Mouse (Mus musculus) stomach, embryonic 14.5 days (tissue): ENCODE results near the gene Spesp1. TPM values are rescaled to one million over a fixed set of nuclear protein-coding genes. Genes with fewer than 3 reads are reported as not detected.

Experiments used
- ATAC-seq: fragments of 200-750 bp; cut with Nextera tagmentation; 2 replicates; pipeline ENCODE4 v1.8.0; 2017; ENCODE audit warnings: low read depth, moderate TSS enrichment; ENCODE audit not compliant: insufficient number of reproducible peaks, insufficient read depth, low FRiP score
- H3K27ac ChIP-seq: fragments of 300-500 bp; sonication (generic); 2 replicates; pipeline ENCODE4 v1.5.1; 2014; ENCODE audit warnings: mild to moderate bottlenecking, low read length, moderate library complexity, mixed read lengths
- H3K27me3 ChIP-seq: fragments of 300-500 bp; sonication (generic); 2 replicates; pipeline ENCODE4 v1.6.1; 2014; ENCODE audit warnings: low read length, control low read depth, mixed read lengths; ENCODE audit not compliant: control insufficient read depth, insufficient read depth
- H3K36me3 ChIP-seq: fragments of 300-500 bp; sonication (generic); 2 replicates; pipeline ENCODE4 v1.6.1; 2014; ENCODE audit warnings: mild to moderate bottlenecking, control low read depth, low read length, moderate library complexity, mixed read lengths; ENCODE audit not compliant: control insufficient read depth, insufficient read depth
- H3K4me1 ChIP-seq: fragments of 300-500 bp; sonication (generic); 2 replicates; pipeline ENCODE4 v1.6.1; 2014; ENCODE audit warnings: low read length, control low read depth, mixed read lengths; ENCODE audit not compliant: control insufficient read depth, insufficient read depth
- H3K4me2 ChIP-seq: fragments of 300-500 bp; sonication (generic); replicated peaks from 2 replicates; pipeline ENCODE4 v1.6.1; 2014; ENCODE audit warnings: low read depth, low read length, control low read depth
- H3K4me3 ChIP-seq: fragments of 300-500 bp; sonication (generic); 2 replicates; pipeline ENCODE4 v1.5.1; 2014; ENCODE audit warnings: low read depth, low read length, control low read depth
- H3K9ac ChIP-seq: fragments of 300-500 bp; sonication (generic); replicated peaks from 2 replicates; pipeline ENCODE4 v1.6.1; 2014; ENCODE audit warnings: low read depth, mild to moderate bottlenecking, control low read depth, low read length, moderate library complexity, mixed read lengths
- H3K9me3 ChIP-seq: fragments of 300-500 bp; sonication (generic); 2 replicates; pipeline ENCODE4 v1.6.1; 2016; ENCODE audit warnings: low read depth, low read length, control low read depth; ENCODE audit not compliant: control insufficient read depth
- WGBS: fragments of 180-500 bp; shearing (Covaris S2); extraction: QIAGEN DNeasy Blood & Tissue Kit; methylation state at CpG from one replicate; pipeline ENCODE4 v1.1.7; 2014; 5-methylcytosine and 5-hydroxymethylcytosine counted together
- polyA plus RNA-seq: library from polyadenylated mRNA; unstranded; fragments of >200 nt; fragmentation: Nextera tagmentation; extraction: Ambion mirVana; gene quantifications from 2 replicates; pipeline ENCODE4 v1.2.1, GENCODE M21; 2014

The Spesp1 gene
- polyA plus RNA-seq, 1 experiment from 2014 or later: not detected

DNA sequence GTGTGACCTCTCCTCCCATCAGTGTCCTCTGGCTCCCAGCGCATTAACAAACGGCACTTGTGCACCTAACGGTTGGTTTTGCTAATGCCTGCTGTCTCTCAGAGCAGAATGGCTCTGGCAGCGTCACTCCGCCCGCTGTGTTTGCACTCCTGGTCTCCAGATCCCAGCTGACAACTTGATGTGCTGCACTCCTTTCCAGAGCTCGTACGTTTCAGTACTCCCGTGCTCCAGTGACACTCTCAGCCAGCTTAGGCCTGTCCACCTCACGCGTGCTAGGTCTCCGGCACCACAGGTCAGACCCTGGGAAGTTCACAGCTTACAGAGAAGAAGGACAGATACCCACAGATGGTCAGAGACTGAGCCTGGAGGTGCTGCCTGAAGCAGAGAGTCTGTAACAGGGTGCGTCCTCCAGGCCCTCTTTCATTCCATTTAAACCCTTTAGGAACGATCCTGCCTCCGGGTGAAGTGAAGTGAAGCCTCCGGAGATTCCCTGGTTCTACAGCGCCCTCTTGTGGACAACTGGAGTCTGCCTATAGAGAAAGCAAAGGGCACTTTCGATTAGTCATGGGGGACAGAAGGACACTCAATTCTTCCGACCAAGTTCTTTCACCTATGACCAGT, 37.9 kb downstream of the Spesp1 start:
- no peaks in the 10 kb centered on the region for H3K9me3 ChIP-seq
- H3K36me3 ChIP-seq: no peaks in the 10 kb centered on the region
- 22% methylated on average over 19 of the region's 19 CpGs for WGBS
- H3K4me1 ChIP-seq: peaks cover 15% of the 10 kb centered on the region
- H3K9ac ChIP-seq: no peak overlapping the region
- ATAC-seq: peak; percentile 65; the same call in 1 of the 2 replicates
- no peak overlapping the region for H3K27ac ChIP-seq
- H3K4me2 ChIP-seq: peak overlapping the region; percentile 37
- no peak overlapping the region for H3K4me3 ChIP-seq
- no peaks in the 10 kb centered on the region for H3K27me3 ChIP-seq

DNA sequence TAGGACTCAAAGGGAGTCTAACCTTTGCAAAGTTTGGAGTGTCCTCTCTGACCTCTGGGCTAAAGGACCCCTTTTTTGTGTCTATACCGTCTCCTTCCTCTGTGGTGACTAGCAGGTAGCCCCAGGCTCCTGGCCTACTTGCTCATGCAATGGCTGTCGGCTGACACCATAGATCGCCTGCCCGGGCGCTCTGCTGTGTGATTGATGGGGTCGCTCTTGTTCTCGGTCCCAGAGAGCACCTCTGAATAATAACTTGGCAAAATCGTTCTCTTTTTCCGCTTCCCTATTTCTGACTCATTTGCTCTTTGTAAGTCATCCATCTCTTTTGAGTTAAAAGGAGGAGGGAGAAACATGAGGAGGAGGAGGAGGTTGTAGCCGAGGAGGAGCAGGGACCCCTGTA, 42.0 kb downstream of the Spesp1 start:
- H3K36me3 ChIP-seq: no peaks in the 10 kb centered on the region
- no peak overlapping the region for H3K27ac ChIP-seq
- no peaks in the 10 kb centered on the region for H3K9me3 ChIP-seq
- no peak overlapping the region for H3K4me3 ChIP-seq
- peaks cover 11% of the 10 kb centered on the region for H3K4me1 ChIP-seq
- no peaks in the 10 kb centered on the region for H3K27me3 ChIP-seq
- 50% methylated on average over 10 of the region's 10 CpGs for WGBS
- ATAC-seq: no peak
- no peak overlapping the region for H3K4me2 ChIP-seq
- no peak overlapping the region for H3K9ac ChIP-seq

DNA sequence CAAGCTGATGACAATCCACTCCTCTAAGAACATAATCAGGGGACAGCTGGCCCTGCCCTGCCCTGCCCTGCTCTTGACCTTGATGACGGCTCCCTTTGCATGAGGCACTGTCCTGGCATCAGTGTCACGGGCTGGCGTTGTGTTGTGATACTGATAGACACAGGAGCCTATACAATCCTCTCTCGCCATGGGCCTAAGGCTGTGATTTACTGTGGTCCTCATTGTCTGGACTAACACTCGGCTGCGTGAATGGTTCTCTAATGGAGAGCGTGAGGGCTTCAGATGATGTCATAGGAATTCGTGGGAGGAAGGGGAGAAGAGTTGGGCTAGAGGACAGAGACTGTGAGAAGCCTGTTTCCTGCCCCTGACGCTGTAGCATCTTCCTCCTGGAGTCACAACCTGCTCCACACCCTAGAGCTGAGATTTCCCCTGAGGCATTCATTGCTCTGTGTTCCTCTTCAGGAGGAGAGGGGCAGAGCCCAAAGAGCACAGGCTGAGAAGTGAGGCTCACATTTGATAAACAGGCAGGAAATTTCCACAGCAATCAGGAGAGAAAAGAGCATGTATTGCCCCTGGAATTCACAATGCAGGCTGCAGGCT, 44.5 kb downstream of the Spesp1 start:
- no peak overlapping the region for H3K4me3 ChIP-seq
- no peak overlapping the region for H3K27ac ChIP-seq
- H3K4me1 ChIP-seq: peaks cover 3% of the 10 kb centered on the region; the same call in 1 of the 2 replicates
- WGBS: 58% methylated on average over 9 of the region's 9 CpGs
- no peaks in the 10 kb centered on the region for H3K9me3 ChIP-seq
- no peak for ATAC-seq
- H3K27me3 ChIP-seq: no peaks in the 10 kb centered on the region
- no peak overlapping the region for H3K4me2 ChIP-seq
- no peaks in the 10 kb centered on the region for H3K36me3 ChIP-seq
- no peak overlapping the region for H3K9ac ChIP-seq

DNA sequence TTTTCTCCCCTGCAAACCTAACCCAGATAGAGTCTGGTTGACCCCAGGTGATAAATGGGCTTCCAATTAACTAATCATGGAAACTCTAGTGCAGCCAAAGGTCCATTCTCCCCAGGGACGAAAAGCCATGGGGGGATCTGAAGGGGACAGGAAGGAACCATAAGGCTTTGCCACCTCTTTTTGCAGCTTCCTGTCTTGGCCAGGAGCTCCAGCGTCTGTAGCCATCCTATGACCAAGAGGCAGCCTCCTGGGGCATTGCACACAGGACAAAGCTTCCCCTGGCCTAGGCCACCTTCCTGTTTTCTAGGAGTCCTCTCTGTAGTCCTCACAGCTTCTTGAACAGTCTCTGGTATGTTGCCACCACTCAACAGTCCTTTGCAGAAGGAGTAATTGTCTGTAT, 46.5 kb downstream of the Spesp1 start:
- Histone ChIP-seq H3K27me3 (no peaks in the 10 kb centered on the region), H3K36me3 (no peaks in the 10 kb centered on the region), H3K9ac (no peak overlapping the region), H3K4me2 (no peak overlapping the region), H3K4me1 (peaks cover 4% of the 10 kb centered on the region; the same call in 1 of the 2 replicates), H3K4me3 (no peak overlapping the region), H3K27ac (no peak overlapping the region), H3K9me3 (no peaks in the 10 kb centered on the region)
- ATAC-seq: no peak
- 95% methylated on average over 2 of the region's 2 CpGs for WGBS

DNA sequence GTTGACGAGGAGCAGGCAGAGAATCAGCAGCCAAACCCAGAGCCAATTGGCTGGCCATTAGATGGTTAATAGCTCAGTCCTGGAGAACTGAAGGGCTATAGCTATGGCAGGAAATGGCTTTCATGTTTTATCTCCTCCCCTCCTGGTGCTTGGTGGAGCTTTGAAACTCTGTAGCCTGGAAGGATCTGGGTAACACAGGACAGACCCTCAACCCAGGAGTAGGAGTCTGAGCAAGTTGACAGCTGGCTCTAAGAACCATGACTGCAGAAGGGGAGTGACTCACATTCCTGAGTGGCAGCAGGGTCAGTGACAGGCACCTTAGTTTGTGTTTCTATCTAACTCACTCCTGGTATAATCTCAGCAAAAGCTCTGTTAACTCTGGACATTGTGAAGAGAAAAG, 49.4 kb downstream of the Spesp1 start:
- H3K27me3 ChIP-seq: no peaks in the 10 kb centered on the region
- H3K27ac ChIP-seq: no peak overlapping the region
- whole genome bisulfite sequencing: 44% methylated on average over 1 of the region's 1 CpGs
- H3K4me3 ChIP-seq: no peak overlapping the region
- ATAC-seq: no peak
- H3K9me3 ChIP-seq: no peaks in the 10 kb centered on the region
- H3K4me2 ChIP-seq: no peak overlapping the region
- peaks cover 4% of the 10 kb centered on the region; the same call in 1 of the 2 replicates for H3K4me1 ChIP-seq
- no peak overlapping the region for H3K9ac ChIP-seq
- no peaks in the 10 kb centered on the region for H3K36me3 ChIP-seq

DNA sequence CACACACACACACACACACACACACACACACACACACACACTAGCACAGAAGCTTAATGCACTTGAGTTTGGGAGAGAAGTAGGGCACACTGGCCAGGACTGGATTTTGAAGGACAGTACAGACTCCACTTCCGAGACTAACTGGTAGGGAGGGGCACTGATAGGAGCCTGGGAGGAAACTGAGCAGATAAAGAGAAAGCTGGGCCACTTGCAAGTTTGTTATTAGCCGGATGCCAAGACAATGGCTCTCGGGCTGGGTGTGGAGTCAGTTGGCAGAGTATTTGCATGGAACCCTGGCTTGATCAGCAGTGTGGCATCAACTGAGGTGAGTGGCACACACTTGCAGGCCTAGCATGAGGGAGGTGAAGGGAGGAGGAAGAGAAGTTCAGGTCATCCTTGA, 51.0 kb downstream of the Spesp1 start:
- Histone ChIP-seq H3K4me2 (no peak overlapping the region), H3K27ac (no peak overlapping the region), H3K9ac (no peak overlapping the region), H3K36me3 (no peaks in the 10 kb centered on the region), H3K9me3 (no peaks in the 10 kb centered on the region), H3K27me3 (no peaks in the 10 kb centered on the region), H3K4me1 (peaks cover 4% of the 10 kb centered on the region; the same call in 1 of the 2 replicates), H3K4me3 (no peak overlapping the region)
- no peak for ATAC-seq
- WGBS: 55% methylated on average over 3 of the region's 3 CpGs

DNA sequence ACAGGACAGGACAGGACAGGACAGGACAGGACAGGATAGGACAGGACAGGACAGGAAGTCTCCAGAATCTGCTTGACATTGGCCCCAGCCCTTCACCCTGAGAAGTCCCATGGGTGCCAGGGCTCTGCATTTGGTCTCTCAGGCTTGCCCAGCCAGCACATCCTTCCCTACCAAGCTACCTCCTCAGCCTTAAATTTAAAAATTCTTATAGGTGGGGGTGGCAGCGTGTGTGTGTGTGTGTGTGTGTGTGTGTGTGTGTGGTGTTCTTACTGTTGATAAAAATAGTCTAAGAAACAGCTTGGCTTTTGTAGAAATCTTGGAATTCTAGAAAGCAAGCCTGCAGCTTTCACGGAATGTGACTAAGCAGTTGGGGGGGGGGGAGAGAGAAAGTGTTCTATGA, 52.0 kb downstream of the Spesp1 start:
- H3K4me3 ChIP-seq: no peak overlapping the region
- no peak for ATAC-seq
- H3K4me2 ChIP-seq: no peak overlapping the region
- H3K4me1 ChIP-seq: peaks cover 4% of the 10 kb centered on the region; the same call in 1 of the 2 replicates
- 87% methylated on average over 2 of the region's 2 CpGs for WGBS
- H3K9ac ChIP-seq: no peak overlapping the region
- no peaks in the 10 kb centered on the region for H3K9me3 ChIP-seq
- H3K27ac ChIP-seq: no peak overlapping the region
- no peaks in the 10 kb centered on the region for H3K27me3 ChIP-seq
- H3K36me3 ChIP-seq: no peaks in the 10 kb centered on the region

DNA sequence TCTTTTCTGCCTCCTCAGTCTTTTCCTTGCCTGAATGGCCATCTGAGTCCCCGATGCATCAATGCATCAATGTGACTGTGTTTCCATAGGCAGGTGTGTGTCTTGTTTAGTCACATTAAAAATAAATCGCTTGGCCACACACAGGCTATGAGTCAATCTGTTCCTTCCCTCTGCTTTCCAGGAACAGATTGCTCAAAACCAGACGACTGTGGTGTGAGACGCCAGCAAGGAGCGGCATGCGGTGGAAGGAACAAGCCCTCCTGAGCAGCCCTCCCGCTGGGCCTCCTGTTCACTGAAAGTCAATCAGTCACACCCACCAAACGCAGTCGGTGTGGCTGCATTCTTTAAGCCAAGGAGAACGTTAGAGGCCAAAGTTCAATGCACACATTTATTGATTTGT, 59.5 kb downstream of the Spesp1 start:
- H3K27me3 ChIP-seq: no peaks in the 10 kb centered on the region
- no peak overlapping the region for H3K9ac ChIP-seq
- no peaks in the 10 kb centered on the region for H3K36me3 ChIP-seq
- 17% methylated on average over 10 of the region's 10 CpGs for WGBS
- peak overlapping the region; percentile 34; the same call in 1 of the 2 replicates for H3K27ac ChIP-seq
- no peak overlapping the region for H3K4me2 ChIP-seq
- H3K4me1 ChIP-seq: 0 out of 2 replicates have a peak, but pooled peaks cover 5% of the 10 kb centered on the region
- H3K4me3 ChIP-seq: no peak overlapping the region
- ATAC-seq: peak; percentile 71
- H3K9me3 ChIP-seq: no peaks in the 10 kb centered on the region
